Mouse (Mus musculus): ENCODE results near the gene Rpl27a.

GRCm38 (mm10) chr7:109546186-109546585 lies 27.2 kb downstream of the Rpl27a start:
- no peak for TF ChIP-seq CTCF (IDR thresholded peaks at IDR 0.05; ENCODE audit: control insufficient read depth, insufficient read depth, low read length)
- TF ChIP-seq POLR2A (IDR thresholded peaks at IDR 0.05; ENCODE audit: borderline replicate concordance, control insufficient read depth, low read depth, low read length), result no peak

Measured in bone marrow, adult 2 months (tissue).